ENCODE assay signal across 18 mouse cellular contexts in the genomic region with DNA sequence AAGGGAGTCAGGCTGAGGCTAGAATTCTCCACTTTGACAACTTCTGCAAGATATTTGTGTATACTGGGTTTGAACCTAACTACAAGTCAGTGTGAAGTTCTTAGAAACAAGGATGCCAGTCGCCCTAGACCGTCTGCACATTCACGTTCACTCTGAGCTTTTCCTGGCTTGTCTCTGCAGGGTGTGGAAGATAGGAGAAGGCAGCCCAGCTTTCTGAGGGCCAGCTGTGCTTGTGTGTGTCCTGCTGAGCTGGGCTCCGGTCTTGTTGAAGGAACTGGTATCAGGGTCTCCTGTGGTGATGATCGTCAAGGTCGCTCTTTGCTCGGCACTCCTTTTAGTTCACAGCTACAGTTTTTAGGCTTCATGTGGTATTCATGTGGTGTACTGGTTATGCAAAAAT.
DNase-seq lines count a peak whose midpoint lies in the region; ATAC-seq and TF ChIP-seq lines count a peak whose summit lies in the region.
"Had no signal": no experiment of that assay in that cellular context is flagged by ENCODE, and none has a peak within 500 bp of the region (broad histone marks: within the 10 kb centered on the region; RNA-seq: fewer than 3 reads in every experiment).

No protein-coding gene starts in this region.

- no peak overlapping the region for H3K4me2 ChIP-seq in kidney, embryonic 16.5 days (replicated peaks; ENCODE audit: low read depth, low read length)
- H3K4me2 ChIP-seq: embryonic facial prominence, embryonic 15.5 days; limb, embryonic 13.5 days; midbrain, embryonic 13.5 days; neural tube, embryonic 12.5 days had no signal

- H3K9me3 ChIP-seq in heart, embryonic 10.5 days: no peaks in the 10 kb centered on the region
- no peaks in the 10 kb centered on the region for H3K9me3 ChIP-seq in kidney, embryonic 16.5 days (ENCODE audit: low read length)
- H3K9me3 ChIP-seq: embryonic facial prominence, embryonic 15.5 days; limb, embryonic 13.5 days; midbrain, embryonic 13.5 days; neural tube, embryonic 12.5 days had no signal

- TF ChIP-seq EP300 in heart, adult 2 months (IDR thresholded peaks at IDR 0.05; ENCODE audit: insufficient read depth, low read depth, low read length): no peak

- no peak for TF ChIP-seq POLR2A in heart, adult 2 months (IDR thresholded peaks at IDR 0.05; ENCODE audit: insufficient read depth, low read depth, low read length)
- no peak for TF ChIP-seq POLR2A in kidney, adult 2 months (IDR thresholded peaks at IDR 0.05; ENCODE audit: low read depth, low read length)

- intact Hi-C loops in heart, adult 2 months (cut with DNase I): no loop called here

- TF ChIP-seq CTCF in heart, adult 2 months (IDR thresholded peaks at IDR 0.05): no peak
- TF ChIP-seq CTCF in kidney, adult 2 months (conservative IDR thresholded peaks at IDR 0.05; ENCODE audit: insufficient read depth, insufficient read length, low read depth, low read length): no peak

- DNase-seq in heart, adult 2 months: no peak
- no peak for DNase-seq in heart, embryonic 10.5 days (ENCODE audit: low spot score)
- DNase-seq in kidney, adult 2 months: no peak
- peak; percentile 9 for DNase-seq in ovary, adult 18-20 months (ENCODE audit: low spot score)
- no peak for DNase-seq in ovary, postnatal 14 days (ENCODE audit: low spot score)
- DNase-seq: adrenal gland, postnatal 25 days; cerebellum, adult 11-12 months; cerebellum, postnatal 36 days; lung, adult 18-20 months; thymus, adult 2 months had no signal

- peak overlapping the region; percentile 12 for H3K27ac ChIP-seq in heart, adult 2 months
- no peak overlapping the region for H3K27ac ChIP-seq in heart, embryonic 10.5 days
- H3K27ac ChIP-seq in kidney, embryonic 16.5 days (ENCODE audit: low read length): peak overlapping the region; percentile 61
- no peak overlapping the region for H3K27ac ChIP-seq in kidney, adult 2 months (ENCODE audit: insufficient read depth, low read depth, low read length)
- peak overlapping the region; percentile 39 for H3K27ac ChIP-seq in macrophage
- H3K27ac ChIP-seq: embryonic facial prominence, embryonic 15.5 days; limb, embryonic 13.5 days; midbrain, embryonic 13.5 days; neural tube, embryonic 12.5 days had no signal

- WGBS in heart, adult 2 months: 52% methylated on average over 7 of the region's 7 CpGs
- WGBS in heart, embryonic 10.5 days: 26% methylated on average over 7 of the region's 7 CpGs
- WGBS in kidney, embryonic 16.5 days: 64% methylated on average over 7 of the region's 7 CpGs
- 83% methylated on average over 7 of the region's 7 CpGs for WGBS in kidney, adult 2 months
- 96% methylated on average over 7 of the region's 7 CpGs for WGBS in macrophage (ENCODE audit: missing documents)

- H3K4me3 ChIP-seq in heart, adult 2 months: no peak overlapping the region
- no peak overlapping the region for H3K4me3 ChIP-seq in heart, embryonic 10.5 days
- H3K4me3 ChIP-seq in kidney, embryonic 16.5 days (ENCODE audit: low read length): no peak overlapping the region
- no peak overlapping the region for H3K4me3 ChIP-seq in kidney, adult 2 months (ENCODE audit: insufficient read depth, low read depth, low read length)
- no peak overlapping the region for H3K4me3 ChIP-seq in macrophage (ENCODE audit: inconsistent target)
- H3K4me3 ChIP-seq: embryonic facial prominence, embryonic 15.5 days; limb, embryonic 13.5 days; midbrain, embryonic 13.5 days; neural tube, embryonic 12.5 days had no signal

- no peaks in the 10 kb centered on the region for H3K27me3 ChIP-seq in heart, adult 2 months (ENCODE audit: control insufficient read depth, insufficient read depth, low read length)
- H3K27me3 ChIP-seq in heart, embryonic 10.5 days (ENCODE audit: insufficient read depth, poor library complexity, severe bottlenecking): no peaks in the 10 kb centered on the region
- H3K27me3 ChIP-seq in kidney, embryonic 16.5 days (ENCODE audit: insufficient read depth, low read length): no peaks in the 10 kb centered on the region
- H3K27me3 ChIP-seq in kidney, adult 2 months (replicated peaks; ENCODE audit: control insufficient read depth, insufficient read depth, low read length): no peaks in the 10 kb centered on the region
- H3K27me3 ChIP-seq: CH12.LX; embryonic facial prominence, embryonic 15.5 days; limb, embryonic 13.5 days; midbrain, embryonic 13.5 days; neural tube, embryonic 12.5 days had no signal

- H3K79me2 ChIP-seq in heart, adult 2 months (replicated peaks; ENCODE audit: control insufficient read depth, insufficient read depth, low read length): no peaks in the 10 kb centered on the region
- H3K79me2 ChIP-seq in macrophage (ENCODE audit: inconsistent target): no peaks in the 10 kb centered on the region

- peaks cover 9% of the 10 kb centered on the region for H3K4me1 ChIP-seq in heart, adult 2 months (ENCODE audit: control insufficient read depth, insufficient read depth, low read length)
- H3K4me1 ChIP-seq in heart, embryonic 10.5 days: peaks cover 23% of the 10 kb centered on the region
- peaks cover 27% of the 10 kb centered on the region for H3K4me1 ChIP-seq in kidney, embryonic 16.5 days (ENCODE audit: insufficient read depth, low read length)
- H3K4me1 ChIP-seq in kidney, adult 2 months (ENCODE audit: control insufficient read depth, insufficient read depth, low read length): peaks cover 8% of the 10 kb centered on the region
- H3K4me1 ChIP-seq: embryonic facial prominence, embryonic 15.5 days had no signal

- no peak for ATAC-seq in kidney, embryonic 16.5 days (ENCODE audit: low FRiP score, low TSS enrichment)
- ATAC-seq: intestine, embryonic 16.5 days; midbrain, embryonic 13.5 days had no signal

- no peak overlapping the region for H3K9ac ChIP-seq in heart, adult 2 months (ENCODE audit: low read depth, low read length)
- no peak overlapping the region for H3K9ac ChIP-seq in kidney, embryonic 16.5 days (replicated peaks; ENCODE audit: low read length)
- H3K9ac ChIP-seq: embryonic facial prominence, embryonic 15.5 days; limb, embryonic 13.5 days; midbrain, embryonic 13.5 days; neural tube, embryonic 12.5 days had no signal

- peaks cover 4% of the 10 kb centered on the region for H3K36me3 ChIP-seq in heart, adult 2 months (ENCODE audit: control insufficient read depth, insufficient read depth, low read length)
- 0 out of 2 replicates have a peak, but pooled peaks cover 2% of the 10 kb centered on the region for H3K36me3 ChIP-seq in heart, embryonic 10.5 days
- no peaks in the 10 kb centered on the region for H3K36me3 ChIP-seq in kidney, embryonic 16.5 days (ENCODE audit: insufficient read depth, low read length)
- H3K36me3 ChIP-seq in kidney, adult 2 months (ENCODE audit: control insufficient read depth, insufficient read depth, low read length): no peaks in the 10 kb centered on the region
- H3K36me3 ChIP-seq in macrophage (ENCODE audit: inconsistent target): no peaks in the 10 kb centered on the region
- H3K36me3 ChIP-seq: embryonic facial prominence, embryonic 15.5 days; limb, embryonic 13.5 days; midbrain, embryonic 13.5 days; neural tube, embryonic 12.5 days had no signal

Comparison
In these comparisons a context has a peak if more than half of its experiments do, and no peak if none do; other contexts are left out.
1. H3K27ac ChIP-seq: peak in heart, adult 2 months (single experiment), kidney, embryonic 16.5 days (single experiment) and macrophage (single experiment); none in heart, embryonic 10.5 days (single experiment) and kidney, adult 2 months (single experiment).